Comparison of ENCODE assay signal across 29 mouse cellular contexts in the genomic region with DNA sequence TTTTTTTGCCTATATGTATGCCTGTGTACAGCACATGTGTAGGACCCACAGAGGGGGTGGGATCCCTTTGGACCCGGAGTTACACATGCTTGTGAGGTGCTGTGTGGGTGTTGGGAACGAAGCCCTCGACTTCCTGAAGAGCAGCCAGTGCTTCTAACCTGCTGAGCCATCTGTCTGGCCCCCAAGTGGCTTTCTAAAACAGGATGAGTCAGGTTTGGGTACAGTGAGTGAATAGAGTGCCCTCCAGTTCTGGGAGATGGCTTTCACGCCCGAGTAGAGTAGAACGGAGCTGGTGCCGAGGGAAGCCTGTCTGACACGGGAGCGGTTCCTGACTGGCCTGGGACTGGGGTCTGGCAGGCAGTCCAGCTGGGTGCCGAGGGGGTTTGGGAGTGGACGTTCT. TPM values are rescaled to one million over a fixed set of nuclear protein-coding genes. Genes with fewer than 3 reads are reported as not detected.
"Had no signal": no experiment of that assay in that cellular context is flagged by ENCODE, and none has a peak within 500 bp of the region (broad histone marks: within the 10 kb centered on the region; RNA-seq: fewer than 3 reads in every experiment).

No protein-coding gene starts in this region.

- ATAC-seq: hindbrain, embryonic 16.5 days; inflammation-experienced regulatory T-cells, adult 6 months; intestine, embryonic 15.5 days; intestine, postnatal 0 days had no signal

- H3K27me3 ChIP-seq: heart, embryonic 12.5 days; hindbrain, embryonic 12.5 days; intestine, embryonic 15.5 days; limb, embryonic 13.5 days; limb, embryonic 15.5 days; liver, embryonic 12.5 days had no signal

- H3K4me3 ChIP-seq: gastrocnemius, adult 2 months; heart, embryonic 10.5 days; heart, embryonic 12.5 days; hindbrain, embryonic 10.5 days; hindbrain, embryonic 12.5 days; intestine, embryonic 15.5 days; limb, embryonic 13.5 days; limb, embryonic 15.5 days; liver, embryonic 12.5 days had no signal

- H3K27ac ChIP-seq: gastrocnemius, adult 2 months; heart, embryonic 10.5 days; hindbrain, embryonic 10.5 days; hindbrain, embryonic 12.5 days; hindbrain, embryonic 14.5 days; intestine, embryonic 15.5 days; limb, embryonic 13.5 days; limb, embryonic 15.5 days; liver, embryonic 12.5 days; liver, embryonic 14.5 days had no signal

- DNase-seq: gastrocnemius, adult 2 months; gastrocnemius, postnatal 10 days; gastrocnemius, postnatal 25 days; heart, adult 18-20 months; heart, postnatal 10 days; heart, postnatal 4 days; kidney, adult 18-20 months; kidney, adult 8-10 months; kidney, postnatal 10 days; kidney, postnatal 25 days; kidney, postnatal 4 days; left cerebral cortex, postnatal 4 days had no signal

RNA-seq across cellular contexts. Expression of a gene that starts 15.7 kb away (rescaled TPM):
- total RNA-seq: gastrocnemius, adult 2 months; gastrocnemius, postnatal 25 days; granulocyte monocyte progenitor cell, adult 5-6 weeks; heart, adult 18-20 months; heart, adult 8-10 months; heart, postnatal 10 days; heart, postnatal 25 days; heart, postnatal 4 days; liver, adult 2 months had no signal
- polyA plus RNA-seq: liver, adult 2 months had no signal
